Mouse (Mus musculus) gastrocnemius, adult 2 months (tissue): ENCODE measurements around the gene Kcns1. TPM values are rescaled to one million over a fixed set of nuclear protein-coding genes. Genes with fewer than 3 reads are reported as not detected.

Experiments used
- DNase-seq: peaks from one replicate; pipeline ENCODE4 v3.0.0; 2022
- H3K27ac ChIP-seq: fragments of 200-600 bp; 2 replicates; pipeline ENCODE4 v1.8.1; 2022; ENCODE audit warnings: mild to moderate bottlenecking
- H3K4me3 ChIP-seq: fragments of 200-600 bp; 2 replicates; pipeline ENCODE4 v1.8.1; 2022; ENCODE audit warnings: mild to moderate bottlenecking, moderate library complexity
- CTCF ChIP-seq: fragments of 200-600 bp; IDR thresholded peaks from 2 replicates; pipeline ENCODE4 v1.8.1; 2022; ENCODE audit warnings: antibody characterized with exemption, mild to moderate bottlenecking, moderate library complexity
- intact Hi-C: fragments of 180-260 bp; cut with DNase I; formaldehyde crosslinking; loops from one replicate; pipeline ENCODE4 v1.15.1; 2025
- total RNA-seq, 2 experiments: library from RNA; stranded (reverse); gene quantifications; 2 replicates each; pipeline ENCODE4 v1.2.3; 2021

Kcns1 gene
- total RNA-seq, 2 experiments from 2014 or later: 0.31 to 1.0 TPM

DNA sequence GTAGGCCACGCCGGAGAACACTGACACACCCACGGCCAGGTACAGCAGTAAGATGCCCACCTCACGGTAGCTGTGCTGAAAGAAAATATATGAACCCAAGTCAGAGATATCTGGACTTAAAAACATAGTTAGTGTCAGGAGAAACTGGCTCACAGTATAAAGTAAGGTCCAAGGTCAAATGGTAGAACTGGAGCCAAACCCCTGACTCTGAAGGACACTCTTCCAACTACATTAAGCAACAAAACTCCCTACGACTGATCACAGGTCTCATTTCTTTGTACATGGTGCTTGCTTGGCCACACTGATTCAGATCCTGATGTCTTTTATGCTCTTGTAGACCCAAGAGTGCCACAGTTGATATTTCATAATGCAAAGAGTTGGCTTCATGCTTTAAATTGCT lies 6.0 kb downstream of the Kcns1 start:
- TF ChIP-seq CTCF: no peak
- DNase-seq: no peak
- Histone ChIP-seq H3K27ac (no peak overlapping the region), H3K4me3 (no peak overlapping the region)
- intact Hi-C loops: no loop called here

DNA sequence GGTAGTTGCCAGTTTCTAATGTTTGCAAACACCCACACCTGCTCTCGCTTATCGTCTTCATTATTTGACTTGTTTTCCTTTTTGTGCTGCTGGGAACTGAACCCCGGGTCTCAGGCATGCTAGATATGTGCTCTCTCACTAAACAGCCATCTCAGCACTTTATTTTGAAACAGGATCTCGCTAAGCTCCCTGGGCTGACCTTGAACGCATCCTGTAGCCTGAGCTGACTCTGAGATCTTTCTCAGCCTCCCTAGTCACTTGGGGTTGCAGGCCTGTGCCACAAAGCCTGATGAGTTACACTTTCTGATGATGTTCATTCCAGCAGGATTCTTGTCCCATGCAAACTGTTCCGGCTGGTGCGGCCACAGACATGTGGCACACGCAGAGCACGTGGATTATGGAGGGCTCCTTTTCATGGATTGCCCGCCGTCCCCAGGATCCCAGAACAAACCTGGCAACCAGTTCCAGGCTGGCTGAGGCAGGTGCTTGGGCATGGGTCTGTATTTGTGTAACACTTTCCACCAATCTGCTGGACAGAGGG lies 9.3 kb downstream of the Kcns1 start:
- TF ChIP-seq CTCF: no peak
- DNase-seq: peak; percentile 56
- no peak overlapping the region for H3K4me3 ChIP-seq
- H3K27ac ChIP-seq: peak overlapping the region; percentile 75
- intact Hi-C loops: no loop called here

DNA sequence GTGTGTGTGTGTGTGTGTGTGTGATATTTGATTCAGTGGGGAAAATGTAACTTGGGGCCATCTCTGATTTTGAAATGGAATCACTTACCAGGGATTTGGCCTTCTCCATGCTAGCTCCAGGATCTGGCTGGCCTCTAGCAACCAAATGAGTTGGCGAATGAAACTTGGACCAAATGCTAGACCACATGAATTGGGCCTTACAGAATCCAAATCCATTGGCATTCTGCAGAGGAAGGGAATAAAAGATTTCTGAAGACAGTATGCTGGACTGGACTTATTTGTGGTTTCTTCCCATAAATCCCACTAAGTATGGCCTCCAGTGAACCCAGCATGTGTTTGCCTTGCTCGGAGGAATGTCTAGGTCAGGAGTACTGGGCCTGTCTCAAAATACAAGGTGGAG lies 12.1 kb downstream of the Kcns1 start:
- H3K27ac ChIP-seq: peak overlapping the region; percentile 78
- DNase-seq: peak; percentile 51

DNA sequence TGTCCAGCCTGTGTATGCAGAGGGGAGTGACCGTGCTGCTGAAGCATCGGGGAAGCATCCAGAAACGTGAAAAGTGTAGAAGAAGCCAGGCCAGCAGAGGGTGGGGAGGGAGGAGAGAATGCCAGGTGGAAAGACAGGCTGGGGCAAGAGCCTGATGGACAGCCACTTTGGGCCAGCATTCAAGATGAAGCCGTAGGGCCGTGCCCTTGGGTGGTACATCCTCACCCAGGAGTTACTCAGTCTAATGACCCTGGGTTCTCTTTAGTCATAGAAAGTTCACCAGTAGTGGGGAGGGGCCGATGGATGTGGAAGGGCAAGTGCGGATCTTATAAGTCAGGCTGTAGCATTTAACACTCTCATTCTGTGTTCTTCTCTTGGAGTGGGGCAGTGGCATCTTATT lies 14.8 kb downstream of the Kcns1 start:
- TF ChIP-seq CTCF: no peak
- DNase-seq: no peak
- intact Hi-C loops: loop anchor here (2.0 kb wide), 1 partner anchor 13 kb away; no protein-coding TSS in a partner anchor
- no peak overlapping the region for H3K27ac ChIP-seq
- H3K4me3 ChIP-seq: no peak overlapping the region

More for the DNA sequence above, 12.1 kb downstream of the Kcns1 start:
- intact Hi-C loops: no loop called here
- TF ChIP-seq CTCF: no peak
- H3K4me3 ChIP-seq: no peak overlapping the region

DNA sequence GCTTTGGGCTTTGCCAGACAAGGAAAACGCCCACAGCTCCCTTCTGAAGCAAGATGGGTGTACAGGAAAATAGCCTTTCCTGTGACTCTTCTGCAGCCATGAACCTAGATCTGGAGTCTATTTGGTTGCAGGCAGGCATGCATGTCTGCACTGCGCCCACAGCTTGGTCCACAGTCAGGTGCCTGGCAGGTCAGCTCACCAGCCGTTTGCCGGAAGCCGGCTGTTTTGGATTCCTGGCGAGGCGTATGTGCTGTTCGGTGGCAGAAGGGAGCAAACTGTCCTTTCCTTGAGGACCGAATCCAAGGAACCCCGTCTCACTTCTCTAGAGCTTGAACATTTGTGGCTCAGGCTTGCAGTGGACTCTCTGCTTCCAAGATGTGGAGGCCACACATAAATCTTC lies 16.9 kb downstream of the Kcns1 start:
- intact Hi-C loops: no loop called here
- Histone ChIP-seq H3K27ac (no peak overlapping the region), H3K4me3 (no peak overlapping the region)
- TF ChIP-seq CTCF: no peak
- DNase-seq: no peak

DNA sequence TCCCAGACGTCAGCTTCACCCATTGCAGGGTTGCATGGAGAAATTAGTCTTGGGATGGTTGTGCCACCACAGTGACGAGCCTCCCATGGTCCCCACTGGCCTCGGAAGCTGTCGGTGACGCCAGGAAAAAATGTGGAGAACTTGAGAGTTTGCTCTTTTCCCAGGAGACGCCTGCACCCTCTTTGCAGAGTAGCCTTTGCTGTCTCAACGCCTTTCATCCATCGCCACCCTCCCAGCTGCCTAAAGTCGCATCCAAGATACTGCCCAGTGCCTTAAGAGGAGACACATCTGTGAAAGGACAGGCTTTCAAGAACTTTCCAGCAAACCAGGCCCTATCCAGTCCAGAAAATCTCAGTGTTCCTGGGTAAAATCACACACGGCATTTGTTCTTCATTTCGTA lies 18.6 kb downstream of the Kcns1 start:
- Histone ChIP-seq H3K27ac (no peak overlapping the region), H3K4me3 (no peak overlapping the region)
- intact Hi-C loops: no loop called here
- DNase-seq: no peak
- no peak for TF ChIP-seq CTCF

DNA sequence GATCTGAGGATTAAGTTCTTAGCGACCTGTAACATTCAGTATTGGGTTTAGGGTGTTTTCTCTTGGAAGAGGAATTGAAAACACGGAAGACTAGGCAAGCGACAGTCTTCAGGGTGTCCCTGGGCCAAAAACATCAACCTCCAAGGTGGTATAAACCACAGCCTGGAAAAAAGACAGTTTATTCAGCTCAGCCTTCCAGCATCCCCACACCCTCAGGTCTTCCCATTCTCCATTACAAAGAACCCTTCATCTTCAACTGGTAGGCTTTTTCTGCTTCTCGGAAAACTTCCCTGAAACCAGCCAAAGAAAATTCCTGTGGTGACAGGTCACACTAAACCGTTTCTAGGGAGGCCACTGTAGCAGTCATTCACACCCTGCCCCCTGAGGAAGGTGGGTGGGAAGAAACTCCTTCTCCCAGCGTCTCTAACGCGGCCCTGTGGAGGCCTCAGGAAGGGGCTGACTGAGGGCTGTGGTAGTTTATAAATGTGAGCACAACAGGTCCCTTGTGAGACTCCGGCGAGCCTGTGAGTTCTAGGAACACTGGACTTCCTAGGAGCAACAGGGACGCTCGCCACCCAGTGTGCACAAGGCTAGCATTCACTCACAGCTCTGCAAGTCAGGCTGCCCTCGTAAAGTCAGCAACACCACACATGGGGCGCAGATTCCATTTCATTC lies 20.7 kb downstream of the Kcns1 start:
- Histone ChIP-seq H3K27ac (peak overlapping the region; percentile 70), H3K4me3 (no peak overlapping the region)
- no peak for DNase-seq
- intact Hi-C loops: no loop called here
- no peak for TF ChIP-seq CTCF

DNA sequence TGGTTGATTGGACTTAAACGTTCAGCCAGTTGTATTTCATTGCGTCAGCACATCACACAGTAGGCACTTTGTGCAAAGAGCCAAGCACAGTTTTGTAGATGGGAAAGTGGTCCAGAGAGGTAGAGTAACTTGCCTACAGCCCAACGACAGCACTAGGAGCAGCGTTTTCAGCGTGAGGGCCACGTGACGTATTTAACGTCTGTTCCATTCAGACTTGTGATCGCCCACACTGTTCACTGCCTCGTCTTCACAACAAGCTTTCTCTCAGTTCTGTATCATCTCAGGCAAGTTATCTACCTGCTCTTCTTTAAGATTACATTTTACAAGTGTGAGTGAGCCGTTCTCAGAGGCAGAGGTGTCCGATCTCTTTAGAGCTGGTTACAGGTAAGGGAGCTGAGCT lies 24.4 kb downstream of the Kcns1 start:
- H3K27ac ChIP-seq: no peak overlapping the region
- intact Hi-C loops: no loop called here
- DNase-seq: no peak
- H3K4me3 ChIP-seq: no peak overlapping the region
- no peak for TF ChIP-seq CTCF

DNA sequence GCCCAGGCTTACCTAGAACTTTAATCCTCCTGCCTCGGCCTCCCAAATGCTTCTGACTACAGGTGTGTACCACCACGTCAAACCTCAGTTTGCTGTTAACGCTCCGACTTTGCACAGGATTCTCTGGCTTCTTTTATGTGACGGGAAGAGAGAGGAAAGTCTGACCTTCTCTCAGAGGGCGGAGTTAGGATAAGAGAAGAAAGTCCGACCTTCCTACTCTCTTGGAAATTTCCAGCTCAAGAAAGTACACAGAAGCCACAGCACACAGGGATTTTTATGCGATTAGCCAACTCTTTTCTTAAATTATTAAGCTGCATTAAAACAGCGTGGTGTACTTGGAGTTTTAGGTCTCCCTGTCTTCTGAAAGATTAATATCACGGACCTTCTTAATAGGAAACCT lies 26.4 kb downstream of the Kcns1 start:
- Histone ChIP-seq H3K27ac (no peak overlapping the region), H3K4me3 (no peak overlapping the region)
- intact Hi-C loops: no loop called here
- DNase-seq: no peak
- no peak for TF ChIP-seq CTCF

DNA sequence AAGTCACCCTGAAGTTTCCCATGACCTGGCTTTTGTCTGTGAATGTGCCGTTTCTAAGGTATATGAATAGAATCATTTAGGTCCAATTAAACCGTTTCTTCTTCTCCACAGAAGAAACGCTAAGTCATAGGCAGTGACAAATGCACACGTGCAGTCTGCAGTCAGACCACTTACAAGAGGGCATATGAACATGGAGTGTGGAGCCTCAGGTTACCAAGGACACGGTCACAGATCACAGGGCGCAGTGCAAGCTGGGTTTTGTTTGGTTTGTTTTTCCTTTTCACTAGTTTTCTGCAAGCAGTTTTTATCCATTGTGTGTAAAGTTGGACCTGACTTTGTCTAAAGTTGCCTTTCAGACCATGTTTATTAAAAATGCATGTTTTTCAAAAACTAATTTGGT lies 26.9 kb downstream of the Kcns1 start:
- no peak for DNase-seq
- Histone ChIP-seq H3K4me3 (no peak overlapping the region), H3K27ac (no peak overlapping the region)
- no peak for TF ChIP-seq CTCF
- intact Hi-C loops: no loop called here

DNA sequence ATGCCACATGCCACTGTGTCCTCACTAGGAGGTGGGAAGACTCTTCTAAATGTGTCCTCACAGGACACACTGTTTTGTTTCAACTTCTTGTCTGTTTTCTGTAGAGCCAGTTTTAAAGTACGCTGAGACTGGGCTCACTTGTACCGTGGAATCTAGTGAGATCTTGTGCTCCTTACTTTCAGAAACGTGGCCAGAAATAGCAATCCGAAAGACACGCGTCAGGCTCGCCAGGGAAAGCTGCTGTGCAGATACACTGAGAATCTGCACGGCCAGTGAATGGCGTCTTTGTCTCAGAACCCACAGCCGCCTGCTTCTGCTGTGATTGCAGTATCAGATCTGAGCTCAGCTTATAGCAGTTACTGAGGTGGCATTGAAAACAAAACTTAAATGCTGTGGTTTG lies 28.9 kb downstream of the Kcns1 start:
- Histone ChIP-seq H3K4me3 (peak overlapping the region; percentile 52), H3K27ac (peak overlapping the region; percentile 91)
- no peak for TF ChIP-seq CTCF
- DNase-seq: peak; percentile 60
- intact Hi-C loops: loop anchor here (2.0 kb wide), 1 partner anchor 15 kb away; no protein-coding TSS in a partner anchor

DNA sequence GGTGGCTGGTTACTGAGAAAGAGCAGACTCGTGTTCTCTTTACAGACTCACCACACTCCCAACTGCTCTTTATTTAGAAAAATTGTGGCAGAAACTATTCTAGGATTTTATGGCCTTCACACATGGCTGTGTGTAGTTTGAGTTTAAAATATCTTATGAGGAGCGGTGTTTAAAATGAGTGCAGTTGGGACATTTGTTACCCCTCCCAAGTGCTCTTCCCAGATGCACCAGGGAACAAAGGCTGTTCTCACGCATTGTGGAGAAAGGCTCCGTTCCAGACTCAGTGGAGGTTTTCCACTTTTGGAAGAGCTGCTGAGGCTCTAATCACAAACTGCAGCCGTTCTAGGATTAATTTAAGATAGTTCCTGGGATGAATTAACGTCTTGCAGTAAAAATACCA lies 33.2 kb downstream of the Kcns1 start:
- Histone ChIP-seq H3K27ac (peak overlapping the region; percentile 57; the same call in 1 of the 2 replicates), H3K4me3 (no peak overlapping the region)
- TF ChIP-seq CTCF: no peak
- DNase-seq: no peak
- intact Hi-C loops: loop anchor here (2.0 kb wide), 1 partner anchor 43 kb away; no protein-coding TSS in a partner anchor

DNA sequence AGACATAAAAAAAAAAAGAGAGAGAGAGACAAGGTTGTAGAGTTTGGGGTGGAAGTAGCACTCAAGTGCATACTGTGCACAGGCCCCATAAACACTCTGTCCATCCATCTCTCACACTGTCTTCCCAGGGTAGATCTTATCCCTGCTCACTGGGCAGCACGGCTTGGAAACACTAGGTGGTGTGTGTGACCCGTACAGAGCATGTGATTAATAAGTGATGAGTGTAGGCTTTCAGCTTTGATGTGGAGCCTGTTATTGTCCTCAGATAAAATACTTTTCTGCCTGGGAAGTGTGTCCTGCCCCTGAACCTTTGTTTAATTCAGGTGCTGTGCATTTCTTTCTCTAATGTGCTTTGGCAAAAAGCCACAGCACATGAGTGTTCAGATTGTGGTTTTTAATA lies 34.5 kb downstream of the Kcns1 start:
- H3K27ac ChIP-seq: no peak overlapping the region
- peak; percentile 63 for TF ChIP-seq CTCF
- H3K4me3 ChIP-seq: no peak overlapping the region
- intact Hi-C loops: loop anchor here (2.0 kb wide), 1 partner anchor 44 kb away; no protein-coding TSS in a partner anchor
- DNase-seq: peak; percentile 37

DNA sequence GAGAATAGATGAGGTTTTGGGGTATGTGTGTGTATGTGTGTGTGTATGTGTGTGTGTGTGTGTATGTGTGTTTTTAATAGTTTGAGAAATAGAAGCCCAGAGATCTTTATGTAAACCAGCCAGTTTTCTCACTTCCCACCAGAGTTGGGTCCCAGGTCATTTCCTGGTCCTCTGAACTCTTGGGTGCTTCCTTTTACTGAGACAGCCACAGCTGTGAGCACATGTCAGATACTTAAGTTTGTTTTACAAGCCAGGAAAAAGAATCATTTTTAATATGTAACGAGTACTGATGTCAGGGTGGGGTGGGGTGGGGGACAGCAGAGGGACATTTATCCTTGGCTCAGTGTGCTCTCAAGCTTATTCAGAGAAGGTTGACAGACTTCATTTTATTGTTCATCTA lies 35.5 kb downstream of the Kcns1 start:
- TF ChIP-seq CTCF: no peak
- no peak overlapping the region for H3K27ac ChIP-seq
- DNase-seq: no peak
- intact Hi-C loops: no loop called here
- no peak overlapping the region for H3K4me3 ChIP-seq
